Mouse (Mus musculus): ENCODE measurements around the gene Rhno1.
A peak's percentile ranks its signal among the peaks of the same experiment; 100 is the strongest.

Rhno1 gene

GRCm38 (mm10) chr6:128363007-128363825 is 505 bp upstream of the Rhno1 start:
- no peak for DNase-seq (ENCODE audit: low read depth, low spot score)

- DNase-seq (ENCODE audit: low read depth, low spot score), result no peak
Measured at GRCm38 (mm10) chr6:128361901-128362300, 810 bp downstream of the Rhno1 start.

- peak; percentile 22 for DNase-seq (ENCODE audit: low read depth, low spot score)
Measured at GRCm38 (mm10) chr6:128358999-128359398, 3.7 kb downstream of the Rhno1 start.

DNA sequence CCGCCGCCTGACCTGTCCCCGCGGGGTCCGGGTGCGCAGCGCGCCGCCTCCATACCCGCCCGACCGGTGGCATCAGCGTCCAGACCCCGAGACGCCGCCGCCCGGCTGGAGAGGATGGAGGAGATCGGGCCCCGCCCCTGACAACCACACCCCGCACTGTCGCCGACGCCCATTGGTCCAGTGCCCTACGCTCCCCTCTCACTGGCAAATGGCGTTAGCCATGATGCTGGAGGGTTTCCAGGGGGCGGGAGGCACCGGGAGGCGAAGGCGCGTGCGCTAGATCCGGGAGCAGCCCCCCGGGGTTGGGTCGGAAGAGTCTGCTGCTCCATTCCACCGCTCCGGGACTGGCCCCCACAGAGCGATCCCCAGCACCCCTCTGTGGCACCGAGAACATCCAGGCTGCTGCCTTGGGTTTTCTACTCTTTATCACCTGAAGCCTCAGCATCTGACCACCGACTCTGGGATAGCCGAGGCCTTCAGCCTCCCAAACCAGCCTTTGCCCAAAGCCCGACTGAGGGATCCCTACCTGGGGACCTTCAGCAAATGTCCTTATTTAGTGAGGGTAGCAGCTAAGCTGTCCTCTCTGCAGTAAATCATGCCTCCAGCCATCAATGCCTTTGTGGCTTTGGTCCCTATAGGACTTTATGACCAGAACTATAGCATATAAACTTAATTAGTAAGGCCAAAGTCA is 6.8 kb downstream of the Rhno1 start, which contains the start of gene Tulp3:
Tulp3 (minus strand) TSS at position 126 of the 691 bp plus-strand sequence.
- peak; percentile 93 for DNase-seq (ENCODE audit: low read depth, low spot score)

DNA sequence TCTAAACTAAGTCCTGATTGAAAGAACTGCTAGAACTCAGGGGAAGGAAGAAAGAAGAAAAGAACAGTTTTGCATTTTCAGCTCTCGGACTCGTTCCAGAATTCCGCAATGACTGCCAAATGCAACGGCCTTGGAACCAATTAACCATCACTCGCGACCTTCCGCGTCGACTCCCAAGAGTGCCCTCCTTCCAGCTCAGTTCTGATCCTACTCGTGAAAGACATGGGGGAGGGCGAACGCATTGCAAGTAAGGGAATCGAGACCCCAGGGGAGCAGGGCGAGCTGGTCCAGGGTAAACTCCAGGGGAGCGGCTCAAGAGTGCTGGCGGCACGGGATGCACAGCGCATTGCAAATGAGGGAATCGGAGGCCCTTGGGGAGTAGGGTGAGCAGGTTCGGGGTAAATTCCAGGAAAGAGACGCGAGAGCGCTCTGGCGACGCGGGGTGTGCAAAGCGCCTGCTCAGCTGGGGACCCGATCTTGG is 7.5 kb downstream of the Rhno1 start:
- no peak for DNase-seq (ENCODE audit: low read depth, low spot score)

DNA sequence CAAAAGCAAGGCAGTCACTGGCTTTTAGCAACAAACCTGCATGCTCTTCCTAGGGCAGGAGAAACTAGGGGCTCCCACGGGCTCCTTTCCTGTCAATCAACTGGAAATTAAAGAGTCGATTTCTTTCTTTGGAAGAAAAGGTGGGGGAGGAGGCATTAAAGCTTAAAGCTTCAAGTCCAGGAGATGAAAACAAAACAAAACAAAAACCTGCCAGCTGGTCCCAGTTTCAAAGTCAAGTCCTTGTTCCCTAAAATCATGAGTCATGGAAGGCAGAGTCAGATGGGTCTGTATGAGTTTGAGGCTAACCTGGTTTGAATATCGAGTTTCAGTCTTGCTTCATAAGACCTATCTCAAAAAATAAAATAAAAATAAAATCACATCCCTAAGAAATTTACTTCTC is 8.6 kb downstream of the Rhno1 start:
- DNase-seq (ENCODE audit: low read depth, low spot score), result no peak

DNA sequence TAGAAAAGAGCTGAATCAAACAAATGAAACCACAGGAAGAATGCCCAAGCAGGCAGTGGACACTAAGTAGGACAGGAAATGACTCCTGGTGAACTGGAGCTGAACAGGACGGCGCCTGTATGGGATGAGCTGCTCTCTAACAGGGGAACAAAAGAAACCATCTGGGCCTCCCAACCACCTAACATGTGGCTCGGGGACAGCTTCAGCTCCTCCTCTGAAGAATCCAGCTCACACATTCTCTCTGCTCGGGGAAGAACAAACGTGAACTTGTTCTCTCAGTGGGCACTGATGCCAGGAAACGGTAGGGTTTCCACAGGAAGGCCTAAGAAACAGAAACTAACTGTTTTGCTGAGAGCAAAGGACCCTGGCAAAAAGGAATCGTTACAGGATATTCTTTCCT is 13.0 kb downstream of the Rhno1 start:
- no peak for DNase-seq (ENCODE audit: low read depth, low spot score)

DNA sequence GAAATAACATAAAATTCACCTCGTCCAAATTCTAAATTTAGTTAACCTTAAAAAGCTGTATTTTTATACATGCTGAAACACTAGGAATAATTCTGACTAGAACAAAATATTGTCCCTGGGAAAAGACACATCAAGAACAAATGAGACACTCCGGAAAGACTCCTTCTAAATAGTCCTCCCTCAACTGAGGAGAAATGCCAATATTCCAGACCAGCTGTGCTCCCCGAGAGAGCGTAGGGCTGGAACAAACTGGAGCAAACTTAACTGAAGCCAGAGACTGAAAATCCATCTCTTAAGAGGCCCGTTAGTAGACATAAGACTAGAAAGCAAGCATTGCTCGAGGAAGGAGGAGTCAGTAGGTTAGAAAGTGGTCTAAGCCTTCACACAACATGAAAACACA is 15.9 kb downstream of the Rhno1 start:
- DNase-seq (ENCODE audit: low read depth, low spot score), result no peak

DNA sequence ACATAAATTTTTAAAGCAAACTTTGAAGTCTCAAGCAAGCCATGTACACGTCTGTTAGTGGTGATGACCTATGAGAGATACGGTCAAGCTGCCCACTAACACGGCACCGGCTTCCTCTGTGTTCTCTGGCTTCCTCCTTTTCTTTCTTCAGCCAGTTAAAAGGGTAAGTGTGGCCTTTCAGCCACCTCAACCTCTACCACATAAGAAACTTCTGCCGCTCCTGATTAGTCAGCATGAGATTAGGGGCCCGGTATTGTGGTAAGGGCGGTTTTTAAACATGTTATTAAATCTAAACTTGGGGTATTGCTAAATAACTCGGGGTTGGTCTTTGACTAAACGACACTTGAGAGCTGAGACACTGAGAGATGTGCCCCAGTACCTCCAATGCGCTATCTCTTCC is 17.1 kb downstream of the Rhno1 start:
- DNase-seq (ENCODE audit: low read depth, low spot score), result no peak

GRCm38 (mm10) chr6:128341956-128342723 is 20.6 kb downstream of the Rhno1 start:
- no peak for DNase-seq (ENCODE audit: low read depth, low spot score)

GRCm38 (mm10) chr6:128338876-128339275 is 23.8 kb downstream of the Rhno1 start:
- DNase-seq (ENCODE audit: low read depth, low spot score), result no peak

- DNase-seq (ENCODE audit: low read depth, low spot score), result no peak
Measured at GRCm38 (mm10) chr6:128337467-128337866, 25.2 kb downstream of the Rhno1 start.

- no peak for DNase-seq (ENCODE audit: low read depth, low spot score)
Measured at GRCm38 (mm10) chr6:128334397-128335124, 28.1 kb downstream of the Rhno1 start.

DNA sequence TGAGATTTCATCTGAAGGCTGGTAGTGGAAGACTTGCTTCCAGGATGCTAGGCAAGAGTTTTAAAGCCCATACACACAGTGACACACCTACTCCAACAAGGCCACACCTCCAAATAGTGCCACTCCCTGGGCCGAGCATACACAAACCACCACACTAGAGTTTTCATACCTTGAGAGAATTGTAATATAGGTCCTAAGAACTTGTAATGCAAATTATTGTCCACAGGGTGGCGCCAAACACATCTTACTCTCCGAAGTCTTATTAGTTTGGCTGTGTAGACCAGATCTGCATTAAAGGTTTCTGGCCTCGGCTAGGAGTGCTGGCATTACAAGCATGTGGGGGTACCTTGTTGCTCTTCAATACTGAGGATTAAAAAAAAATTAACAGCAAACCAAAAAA is 44.4 kb downstream of the Rhno1 start:
- DNase-seq (ENCODE audit: low read depth, low spot score), result peak; percentile 65

DNA sequence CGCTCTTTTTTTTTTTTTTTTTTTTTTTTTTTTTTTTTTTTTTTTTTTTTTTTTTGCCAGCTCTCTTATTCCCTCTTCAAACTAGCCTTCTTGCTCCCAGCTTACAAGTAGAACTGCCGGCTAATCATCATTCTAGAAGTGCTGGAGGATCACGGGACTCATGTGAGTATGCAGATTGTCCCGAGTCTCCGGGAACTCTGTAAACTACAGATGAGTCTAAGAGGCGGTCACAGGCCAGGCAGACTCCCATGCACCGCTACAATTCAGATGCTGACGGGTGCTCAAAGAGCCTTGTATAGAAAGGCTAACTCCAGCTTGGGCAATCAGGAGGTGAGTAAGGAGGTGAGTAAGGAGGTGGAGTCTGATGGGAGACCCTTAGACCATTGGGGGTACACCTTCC is 47.1 kb downstream of the Rhno1 start:
- DNase-seq (ENCODE audit: low read depth, low spot score), result no peak

- DNase-seq (ENCODE audit: low read depth, low spot score), result no peak
Measured at GRCm38 (mm10) chr6:128314796-128315195, 47.9 kb downstream of the Rhno1 start.

DNA sequence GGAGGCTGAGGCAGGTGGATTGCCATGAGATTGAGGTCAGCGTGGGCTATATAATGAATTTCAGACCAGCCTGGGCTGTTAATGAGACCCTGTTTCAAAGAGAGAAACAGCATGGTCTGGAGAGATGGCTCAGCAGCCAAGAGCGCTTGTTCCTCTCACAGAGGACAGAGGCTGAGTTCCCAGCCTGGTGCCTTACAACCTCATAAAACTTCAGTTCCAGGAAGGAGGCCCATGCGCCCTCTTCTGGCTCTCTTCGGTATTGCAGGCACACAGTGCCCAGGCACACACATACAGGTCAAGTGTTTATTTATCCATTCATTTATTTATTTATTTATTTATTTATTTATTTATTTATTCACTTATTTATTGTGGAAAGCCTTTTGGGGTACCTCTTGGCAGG is 54.4 kb downstream of the Rhno1 start:
- peak; percentile 70 for DNase-seq (ENCODE audit: low read depth, low spot score)
